Mouse (Mus musculus) bone marrow, adult 2 months (tissue): ENCODE results near the gene Tanc1.

ENCODE experiments used
- CTCF ChIP-seq: fragments of 200-500 bp; IDR thresholded peaks from 2 replicates; pipeline ENCODE4 v1.5.1; 2011; ENCODE audit warnings: low read length, control low read depth; ENCODE audit not compliant: control insufficient read depth, insufficient read depth
- POLR2A ChIP-seq: fragments of 200-500 bp; IDR thresholded peaks from 2 replicates; pipeline ENCODE4 v1.6.1; 2011; ENCODE audit warnings: low read depth, mild to moderate bottlenecking, control low read depth, low read length, borderline replicate concordance; ENCODE audit not compliant: control insufficient read depth

- TF ChIP-seq POLR2A (no peak), CTCF (no peak)
Observed at GRCm38 (mm10) chr2:59656680-59657079, 44.8 kb downstream of the Tanc1 start.
